Mouse (Mus musculus): ENCODE data around the gene Frmd8.

GRCm38 (mm10) chr19:5824043-5824825 is 50.8 kb downstream of the Frmd8 start:
- TF ChIP-seq POLR2A (IDR thresholded peaks at IDR 0.05; ENCODE audit: low read depth, low read length) (no peak), CTCF (conservative IDR thresholded peaks at IDR 0.05; ENCODE audit: insufficient read depth, insufficient read length, low read depth, low read length) (no peak)

Data from kidney, adult 2 months (tissue).